Mouse (Mus musculus) cerebellum, adult 2 months (tissue): ENCODE measurements at regions not wholly inside any gene's neighbourhood (a gene's known extent, or its start where the extent isn't known, plus 50 kb on each side); places are given as distances from the start of the nearest gene placed in this dataset.

Experiments
- DNase-seq, 2 experiments: peaks; one replicate each; pipeline ENCODE4 v3.0.0; 2021
- H3K27ac ChIP-seq: fragments of 200-500 bp; 2 replicates; pipeline ENCODE4 v1.5.1; 2012; ENCODE audit warnings: low read length, control low read depth, inconsistent platforms; ENCODE audit not compliant: insufficient read depth
- H3K27me3 ChIP-seq: fragments of 200-500 bp; 2 replicates; pipeline ENCODE4 v1.6.1; 2012; ENCODE audit warnings: inconsistent platforms, mild to moderate bottlenecking, low read length, moderate library complexity; ENCODE audit not compliant: control insufficient read depth, insufficient read depth
- H3K4me1 ChIP-seq: fragments of 200-500 bp; 2 replicates; pipeline ENCODE4 v1.6.1; 2011; ENCODE audit warnings: low read length; ENCODE audit not compliant: control insufficient read depth, insufficient read depth
- H3K4me3 ChIP-seq: fragments of 200-500 bp; replicated peaks from 2 replicates; pipeline ENCODE3; 2011; ENCODE audit warnings: mild to moderate bottlenecking, low read depth, low read length, control low read depth; ENCODE audit not compliant: insufficient read depth
- CTCF ChIP-seq: fragments of 200-500 bp; IDR thresholded peaks from 2 replicates; pipeline ENCODE4 v1.5.1; 2011; ENCODE audit warnings: low read depth, mild to moderate bottlenecking, control low read depth, low read length, moderate library complexity, borderline replicate concordance; ENCODE audit not compliant: insufficient read depth
- POLR2A ChIP-seq: fragments of 200-500 bp; IDR thresholded peaks from 2 replicates; pipeline ENCODE4 v1.6.1; 2011; ENCODE audit warnings: low read length, control low read depth, borderline replicate concordance; ENCODE audit not compliant: insufficient read depth
- WGBS: fragments of 180-500 bp; shearing (Covaris S2); methylation state at CpG from one replicate; pipeline ENCODE4 v1.1.7; 2018; 5-methylcytosine and 5-hydroxymethylcytosine counted together

DNA sequence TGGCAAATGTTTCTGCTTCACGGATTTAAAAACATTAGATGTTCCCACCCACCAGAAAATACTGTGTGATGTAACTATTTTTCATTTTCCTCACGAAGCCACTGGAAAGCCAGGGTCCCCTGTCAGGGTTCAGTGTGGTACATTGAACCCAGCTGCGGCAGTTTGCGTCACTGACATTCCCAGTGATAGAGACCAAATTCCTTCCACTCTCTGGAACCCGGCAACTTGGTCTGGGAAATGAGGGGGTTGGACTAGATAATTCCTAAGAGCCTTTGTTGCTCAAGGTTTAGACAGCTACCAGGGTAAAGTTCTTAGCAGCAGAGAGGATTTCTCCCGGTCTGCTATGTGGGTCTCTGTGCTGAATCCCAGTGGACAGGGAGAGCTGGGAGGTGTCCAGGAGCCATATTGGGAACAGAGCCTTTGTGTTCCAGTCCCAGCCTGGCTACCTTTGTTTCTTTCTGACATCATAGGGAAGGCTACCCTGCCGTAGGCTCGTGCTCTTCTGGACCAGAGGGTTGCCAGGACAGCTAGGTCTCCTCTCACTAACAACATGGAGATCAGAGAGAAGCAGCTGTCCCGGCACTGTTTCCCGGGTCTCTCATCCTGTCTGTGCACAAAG, 164.5 kb downstream of the Sec61b start:
- no peak overlapping the region for H3K4me3 ChIP-seq

DNA sequence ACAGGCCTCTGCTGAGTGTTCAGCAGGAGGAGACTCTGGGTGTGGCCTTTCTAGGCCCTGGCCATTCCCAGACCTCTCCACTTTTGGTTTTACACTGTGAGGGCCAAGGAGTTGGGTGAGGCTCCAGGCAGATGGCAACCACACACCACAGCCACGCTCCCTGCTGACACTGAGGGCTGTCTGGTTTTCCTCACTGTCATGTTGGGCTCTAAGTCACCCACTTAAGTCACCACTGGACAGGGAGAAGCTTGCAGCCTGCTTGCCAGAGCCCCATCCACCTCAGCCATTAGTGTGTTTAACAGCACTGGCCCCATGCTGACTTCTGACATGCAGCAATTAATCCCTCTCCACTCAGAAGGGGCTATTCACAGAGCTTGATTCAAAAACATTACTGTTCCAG, 170.6 kb downstream of the Sec61b start:
- 84% methylated on average over 1 of the region's 1 CpGs for WGBS
- H3K4me1 ChIP-seq: peaks cover 6% of the 10 kb centered on the region; the same call in 1 of the 2 replicates
- no peak for TF ChIP-seq POLR2A
- TF ChIP-seq CTCF: no peak
- no peaks in the 10 kb centered on the region for H3K27me3 ChIP-seq
- no peak overlapping the region for H3K4me3 ChIP-seq
- no peak for DNase-seq
- H3K27ac ChIP-seq: no peak overlapping the region

More for the DNA sequence above, 164.5 kb downstream of the Sec61b start:
- no peak for DNase-seq
- H3K27me3 ChIP-seq: no peaks in the 10 kb centered on the region
- H3K4me1 ChIP-seq: no peaks in the 10 kb centered on the region
- TF ChIP-seq POLR2A (no peak), CTCF (no peak)
- 53% methylated on average over 10 of the region's 10 CpGs for WGBS
- H3K27ac ChIP-seq: no peak overlapping the region

DNA sequence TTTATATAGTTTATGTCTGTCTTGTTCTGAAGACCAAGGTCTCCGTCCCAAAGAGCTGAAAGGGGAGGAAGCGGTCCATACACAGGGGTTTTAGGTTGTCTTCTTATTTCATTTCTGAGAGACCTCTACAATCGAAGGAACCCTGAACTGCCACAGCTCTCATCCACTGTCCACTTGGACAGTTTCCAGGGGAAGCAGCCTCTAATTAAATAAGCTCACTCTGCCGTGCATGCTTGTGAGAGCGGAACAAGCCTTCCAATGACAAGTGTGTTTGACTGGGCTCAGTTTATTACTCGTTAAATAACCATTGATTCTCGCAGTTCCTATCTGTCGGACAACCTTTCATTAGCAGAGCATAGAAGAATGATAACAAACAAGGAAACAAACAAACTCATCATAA, 174.2 kb downstream of the Sec61b start:
- TF ChIP-seq POLR2A (no peak), CTCF (no peak)
- WGBS: 32% methylated on average over 8 of the region's 8 CpGs
- Histone ChIP-seq H3K4me1 (peaks cover 6% of the 10 kb centered on the region; the same call in 1 of the 2 replicates), H3K4me3 (no peak overlapping the region), H3K27me3 (no peaks in the 10 kb centered on the region), H3K27ac (no peak overlapping the region)
- DNase-seq: peak in 1 of 2 experiments; percentile 32

DNA sequence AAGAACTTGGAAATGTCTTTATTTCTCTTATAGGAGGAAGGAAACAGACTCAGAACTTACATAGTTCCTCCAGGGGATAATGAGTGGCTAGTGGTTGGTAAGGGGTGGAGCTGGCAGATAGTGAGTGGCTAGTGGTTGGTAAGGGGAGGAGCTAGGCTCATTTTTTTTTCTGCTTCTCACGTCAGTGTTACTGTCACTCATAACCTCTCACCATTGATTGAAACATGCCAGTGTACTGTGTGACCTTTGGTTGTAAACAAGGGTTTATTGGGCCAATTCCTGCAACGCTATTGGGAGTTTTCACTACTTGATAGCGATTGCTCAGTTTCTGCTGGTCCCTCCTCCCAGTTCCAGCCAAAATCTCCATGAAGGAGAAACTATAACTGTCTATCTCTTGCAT, 175.5 kb downstream of the Sec61b start:
- H3K27ac ChIP-seq: no peak overlapping the region
- H3K4me1 ChIP-seq: peaks cover 6% of the 10 kb centered on the region; the same call in 1 of the 2 replicates
- TF ChIP-seq POLR2A (no peak), CTCF (no peak)
- 93% methylated on average over 3 of the region's 3 CpGs for WGBS
- DNase-seq: no peak
- no peak overlapping the region for H3K4me3 ChIP-seq
- H3K27me3 ChIP-seq: no peaks in the 10 kb centered on the region

DNA sequence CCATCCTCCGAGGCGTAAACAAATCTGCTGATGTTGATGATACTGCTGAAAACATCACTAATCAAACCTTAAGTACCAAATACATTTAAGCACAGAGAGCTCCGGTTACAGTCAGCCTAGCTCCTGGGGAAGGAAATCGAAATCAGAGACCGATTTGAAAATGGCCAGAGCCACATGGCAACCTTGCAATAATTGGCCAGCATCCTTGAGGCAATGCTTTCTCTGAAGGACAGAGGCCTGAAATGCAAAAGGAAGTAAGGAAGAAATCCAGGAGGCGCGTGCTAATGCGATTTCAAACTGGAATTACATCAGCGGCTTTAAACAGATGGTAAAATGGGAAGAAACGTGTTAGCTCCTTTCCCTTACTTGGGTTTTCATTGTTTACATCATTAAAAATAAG, 177.1 kb downstream of the Sec61b start:
- TF ChIP-seq CTCF (no peak), POLR2A (no peak)
- WGBS: 82% methylated on average over 10 of the region's 10 CpGs
- H3K4me3 ChIP-seq: no peak overlapping the region
- H3K4me1 ChIP-seq: peaks cover 4% of the 10 kb centered on the region; the same call in 1 of the 2 replicates
- DNase-seq: no peak
- no peak overlapping the region for H3K27ac ChIP-seq
- H3K27me3 ChIP-seq: no peaks in the 10 kb centered on the region

DNA sequence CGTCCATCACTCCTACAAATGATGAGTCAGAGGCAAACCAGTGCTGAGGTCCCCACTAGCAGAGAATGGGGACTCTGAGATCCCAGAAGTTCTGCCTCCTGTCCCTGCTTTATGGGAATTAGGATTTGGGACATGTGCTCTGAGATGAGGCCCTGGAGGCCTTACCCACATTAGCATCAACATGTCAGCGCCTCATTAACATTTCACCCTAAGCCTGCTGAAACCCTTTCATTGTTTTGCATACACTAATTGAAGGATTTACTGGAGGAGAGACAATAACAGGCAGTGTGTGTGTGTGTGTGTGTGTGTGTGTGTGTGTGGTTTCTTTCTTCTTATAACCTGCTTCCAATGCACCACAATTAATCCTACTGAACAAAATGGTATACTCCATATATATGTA, 178.7 kb downstream of the Sec61b start:
- H3K4me3 ChIP-seq: no peak overlapping the region
- no peaks in the 10 kb centered on the region for H3K27me3 ChIP-seq
- peaks cover 4% of the 10 kb centered on the region; the same call in 1 of the 2 replicates for H3K4me1 ChIP-seq
- DNase-seq: no peak
- 93% methylated on average over 2 of the region's 2 CpGs for WGBS
- TF ChIP-seq CTCF: no peak
- TF ChIP-seq POLR2A: no peak
- H3K27ac ChIP-seq: no peak overlapping the region

DNA sequence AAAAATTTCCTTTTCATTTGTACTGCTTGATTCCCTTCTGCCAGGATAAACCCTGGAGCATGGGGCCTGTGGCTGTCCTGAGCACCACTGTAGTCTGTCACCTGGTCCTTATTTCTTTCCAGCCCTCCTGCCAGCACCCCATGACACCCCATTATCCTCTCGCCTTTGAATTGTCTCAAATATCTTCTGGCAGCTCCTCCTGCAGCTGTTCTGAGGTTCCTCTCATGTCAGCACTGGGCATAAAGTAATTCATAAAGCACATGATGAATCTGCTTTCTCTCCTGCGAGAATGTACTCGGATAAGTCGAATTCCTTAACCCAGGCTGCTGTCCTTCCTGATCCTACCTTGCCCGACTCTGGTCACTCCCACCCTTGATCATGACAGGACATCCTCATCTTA, 195.1 kb downstream of the Sec61b start:
- H3K4me1 ChIP-seq: no peaks in the 10 kb centered on the region
- TF ChIP-seq POLR2A: no peak
- no peak for TF ChIP-seq CTCF
- 79% methylated on average over 5 of the region's 5 CpGs for whole genome bisulfite sequencing

DNA sequence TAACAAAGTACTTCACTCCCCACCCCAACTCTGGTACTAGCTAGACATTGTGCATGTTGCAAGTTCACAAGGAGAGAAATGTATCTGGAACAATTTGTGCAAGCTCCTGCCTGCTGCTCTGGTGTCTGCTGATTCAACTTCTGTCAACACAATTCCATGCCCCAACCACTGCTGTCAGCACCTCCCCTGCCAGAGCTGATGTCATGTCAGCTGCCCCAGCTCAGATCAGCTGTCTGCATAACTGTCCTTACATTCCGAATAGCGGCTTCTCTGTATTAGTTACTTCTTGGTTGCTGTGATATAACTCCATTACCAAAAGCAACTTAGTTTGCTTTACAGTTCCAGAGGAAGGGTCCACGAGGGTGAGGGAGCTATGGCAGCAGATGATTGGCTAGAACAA, 196.0 kb downstream of the Sec61b start:
- H3K4me1 ChIP-seq: no peaks in the 10 kb centered on the region
- WGBS: 71% methylated on average over 3 of the region's 3 CpGs
- no peak overlapping the region for H3K27ac ChIP-seq
- DNase-seq: no peak
- no peak for TF ChIP-seq CTCF
- no peak for TF ChIP-seq POLR2A
- H3K4me3 ChIP-seq: no peak overlapping the region
- H3K27me3 ChIP-seq: no peaks in the 10 kb centered on the region

More for the DNA sequence above, 195.1 kb downstream of the Sec61b start:
- no peaks in the 10 kb centered on the region for H3K27me3 ChIP-seq
- DNase-seq: no peak
- H3K4me3 ChIP-seq: no peak overlapping the region
- H3K27ac ChIP-seq: no peak overlapping the region
